Mouse (Mus musculus): Measurements from ENCODE around the gene Nutm1.

DNA sequence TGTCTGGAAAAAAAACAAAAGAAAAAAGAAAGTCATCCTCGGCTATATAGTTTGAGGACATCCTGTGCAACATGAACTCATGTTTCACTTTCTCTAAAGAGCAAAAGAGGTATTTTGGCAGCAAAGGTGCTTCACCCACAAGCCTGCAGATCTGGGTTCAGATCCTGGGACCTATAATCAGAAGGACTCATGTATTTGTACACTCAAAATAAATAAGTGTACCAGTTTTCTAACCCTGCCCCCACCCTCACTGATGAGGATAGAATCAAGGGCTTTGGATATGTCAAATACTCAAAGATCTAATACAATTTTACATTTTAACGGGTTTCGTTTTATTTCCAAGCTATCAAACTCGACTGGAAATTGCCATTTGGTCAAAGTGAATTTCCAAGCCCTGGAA lies 5.3 kb upstream of the Nutm1 start:
- TF ChIP-seq CTCF (IDR thresholded peaks at IDR 0.05; ENCODE audit: low read depth): no peak
- TF ChIP-seq EP300 (optimal IDR thresholded peaks at IDR 0.05): no peak

All from stomach, postnatal 0 days (tissue).